Mouse (Mus musculus) forebrain, postnatal 0 days (tissue): Measurements from ENCODE around the gene Ankrd13a. TPM values are rescaled to one million over a fixed set of nuclear protein-coding genes. Genes with fewer than 3 reads are reported as not detected.
A peak's percentile ranks its signal among the peaks of the same experiment; 100 is the strongest.

ENCODE experiments used
- ATAC-seq: fragments of 200-750 bp; cut with Nextera tagmentation; 2 replicates; pipeline ENCODE4 v1.8.0; 2017; ENCODE audit warnings: mild to moderate bottlenecking, moderate library complexity
- DNase-seq: peaks from one replicate; pipeline ENCODE4 v3.0.0-alpha.2; 2015
- H3K27ac ChIP-seq: fragments of 300-500 bp; sonication (generic); 2 replicates; pipeline ENCODE4 v1.5.1; 2014; ENCODE audit warnings: low read depth, mild to moderate bottlenecking, antibody characterized with exemption, low read length, moderate library complexity, mixed read lengths
- H3K27me3 ChIP-seq: fragments of 300-500 bp; sonication (generic); 2 replicates; pipeline ENCODE4 v1.6.1; 2014; ENCODE audit warnings: mild to moderate bottlenecking, low read length, mixed read lengths; ENCODE audit not compliant: insufficient read depth
- H3K36me3 ChIP-seq: fragments of 300-500 bp; sonication (generic); 2 replicates; pipeline ENCODE4 v1.6.1; 2014; ENCODE audit warnings: mild to moderate bottlenecking, moderate library complexity; ENCODE audit not compliant: insufficient read depth
- H3K4me1 ChIP-seq: fragments of 300-500 bp; sonication (generic); 2 replicates; pipeline ENCODE4 v1.6.1; 2014; ENCODE audit warnings: antibody characterized with exemption; ENCODE audit not compliant: insufficient read depth
- H3K4me2 ChIP-seq: fragments of 300-500 bp; sonication (generic); 2 replicates; pipeline ENCODE4 v1.6.1; 2014; ENCODE audit warnings: low read depth, mild to moderate bottlenecking, moderate library complexity
- H3K4me3 ChIP-seq: fragments of 300-500 bp; sonication (generic); 2 replicates; pipeline ENCODE4 v1.5.1; 2014; ENCODE audit warnings: low read depth, low read length, mixed read lengths
- H3K9ac ChIP-seq: fragments of 300-500 bp; sonication (generic); 2 replicates; pipeline ENCODE4 v1.6.1; 2014; ENCODE audit warnings: mild to moderate bottlenecking
- H3K9me3 ChIP-seq: fragments of 300-500 bp; sonication (generic); 2 replicates; pipeline ENCODE4 v1.6.1; 2016; ENCODE audit warnings: low read length
- CTCF ChIP-seq: sonication (generic); IDR thresholded peaks from 2 replicates; pipeline ENCODE4 v1.5.1; 2016; ENCODE audit warnings: antibody characterized with exemption, control low read depth, low read depth
- WGBS: fragments of 180-500 bp; shearing (Covaris S2); extraction: QIAGEN DNeasy Blood & Tissue Kit; methylation state at CpG from one replicate; pipeline ENCODE4 v1.1.7; 2014; 5-methylcytosine and 5-hydroxymethylcytosine counted together
- polyA plus RNA-seq: library from polyadenylated mRNA; unstranded; fragments of >200 nt; fragmentation: Nextera tagmentation; extraction: Ambion mirVana; gene quantifications from 2 replicates; pipeline ENCODE4 v1.2.1, GENCODE M21; 2015
- total RNA-seq: library from RNA; depleted of rRNA; stranded (reverse); fragments of >200 nt; gene quantifications from 2 replicates; pipeline ENCODE4 v1.2.3, GENCODE M21; 2014; rRNA removed

The Ankrd13a gene
- 34.3 and 44.8 TPM in 2 replicates for total RNA-seq
- polyA plus RNA-seq, result 20.7 and 20.8 TPM in 2 replicates

- ATAC-seq, result peak; percentile 91
Observed at GRCm38 (mm10) chr5:114774403-114775051, at the start of gene Ankrd13a. Ankrd13a (plus strand) TSS chr5:114774677.

GRCm38 (mm10) chr5:114728160-114728559, 46.3 kb upstream of the Ankrd13a start:
- Histone ChIP-seq H3K9me3 (no peaks in the 10 kb centered on the region), H3K4me3 (no peak overlapping the region), H3K4me1 (no peaks in the 10 kb centered on the region), H3K4me2 (no peak overlapping the region), H3K27me3 (no peaks in the 10 kb centered on the region), H3K27ac (no peak overlapping the region), H3K9ac (no peak overlapping the region), H3K36me3 (peaks cover 54% of the 10 kb centered on the region)
- no peak for ATAC-seq
- DNase-seq, result peak; percentile 7
- 72% methylated on average over 10 of the region's 10 CpGs for WGBS
- TF ChIP-seq CTCF, result no peak

More at GRCm38 (mm10) chr5:114774403-114775051, at the start of gene Ankrd13a:
- under 1% methylated on average over 64 of the region's 73 CpGs for WGBS
- DNase-seq, result peak; percentile 96
- H3K27me3 ChIP-seq, result no peaks in the 10 kb centered on the region
- no peaks in the 10 kb centered on the region for H3K36me3 ChIP-seq
- peaks cover 23% of the 10 kb centered on the region; the same call in 1 of the 2 replicates for H3K4me1 ChIP-seq
- TF ChIP-seq CTCF, result no peak
- peak within 1 kb of the TSS; percentile 100 for H3K4me3 ChIP-seq
- peak within 1 kb of the TSS; percentile 97 for H3K27ac ChIP-seq
- peak within 1 kb of the TSS; percentile 94 for H3K4me2 ChIP-seq
- H3K9ac ChIP-seq, result peak within 1 kb of the TSS; percentile 91
- H3K9me3 ChIP-seq, result no peaks in the 10 kb centered on the region

GRCm38 (mm10) chr5:114730129-114730528, 44.3 kb upstream of the Ankrd13a start:
- 84% methylated on average over 10 of the region's 10 CpGs for WGBS
- H3K4me1 ChIP-seq, result no peaks in the 10 kb centered on the region
- no peak for TF ChIP-seq CTCF
- ATAC-seq (no peak), DNase-seq (no peak)
- no peak overlapping the region for H3K4me2 ChIP-seq
- no peak overlapping the region for H3K9ac ChIP-seq
- H3K4me3 ChIP-seq, result no peak overlapping the region
- H3K36me3 ChIP-seq, result peaks cover 70% of the 10 kb centered on the region
- no peaks in the 10 kb centered on the region for H3K27me3 ChIP-seq
- no peaks in the 10 kb centered on the region for H3K9me3 ChIP-seq
- H3K27ac ChIP-seq, result no peak overlapping the region

GRCm38 (mm10) chr5:114731498-114731897, 43.0 kb upstream of the Ankrd13a start:
- H3K27me3 ChIP-seq, result no peaks in the 10 kb centered on the region
- H3K4me1 ChIP-seq, result no peaks in the 10 kb centered on the region
- no peak overlapping the region for H3K9ac ChIP-seq
- H3K4me3 ChIP-seq, result no peak overlapping the region
- no peak for ATAC-seq
- no peak overlapping the region for H3K4me2 ChIP-seq
- H3K9me3 ChIP-seq, result no peaks in the 10 kb centered on the region
- no peak for DNase-seq
- TF ChIP-seq CTCF, result no peak
- WGBS, result 70% methylated on average over 6 of the region's 6 CpGs
- H3K36me3 ChIP-seq, result peaks cover 78% of the 10 kb centered on the region
- no peak overlapping the region for H3K27ac ChIP-seq

- ATAC-seq (no peak), DNase-seq (no peak)
- peaks cover 82% of the 10 kb centered on the region for H3K36me3 ChIP-seq
- no peak overlapping the region for H3K4me3 ChIP-seq
- H3K4me2 ChIP-seq, result no peak overlapping the region
- no peak overlapping the region for H3K9ac ChIP-seq
- H3K27ac ChIP-seq, result no peak overlapping the region
- no peak for TF ChIP-seq CTCF
- 91% methylated on average over 15 of the region's 15 CpGs for WGBS
- no peaks in the 10 kb centered on the region for H3K9me3 ChIP-seq
- H3K27me3 ChIP-seq, result no peaks in the 10 kb centered on the region
- H3K4me1 ChIP-seq, result no peaks in the 10 kb centered on the region
Observed at GRCm38 (mm10) chr5:114731969-114732368, 42.5 kb upstream of the Ankrd13a start.

GRCm38 (mm10) chr5:114733606-114734005, 40.9 kb upstream of the Ankrd13a start:
- H3K4me3 ChIP-seq, result no peak overlapping the region
- WGBS, result 96% methylated on average over 15 of the region's 15 CpGs
- no peaks in the 10 kb centered on the region for H3K9me3 ChIP-seq
- DNase-seq (no peak), ATAC-seq (no peak)
- H3K4me2 ChIP-seq, result no peak overlapping the region
- no peak overlapping the region for H3K27ac ChIP-seq
- peaks cover 89% of the 10 kb centered on the region for H3K36me3 ChIP-seq
- no peak overlapping the region for H3K9ac ChIP-seq
- no peaks in the 10 kb centered on the region for H3K27me3 ChIP-seq
- H3K4me1 ChIP-seq, result no peaks in the 10 kb centered on the region
- no peak for TF ChIP-seq CTCF

GRCm38 (mm10) chr5:114737090-114737887, 37.2 kb upstream of the Ankrd13a start:
- Histone ChIP-seq H3K9ac (no peak overlapping the region), H3K4me1 (no peaks in the 10 kb centered on the region)
- ATAC-seq, result no peak

More at GRCm38 (mm10) chr5:114737090-114737887, 37.2 kb upstream of the Ankrd13a start:
- 78% methylated on average over 21 of the region's 21 CpGs for WGBS
- Histone ChIP-seq H3K9me3 (no peaks in the 10 kb centered on the region), H3K27ac (no peak overlapping the region), H3K4me2 (no peak overlapping the region), H3K4me3 (no peak overlapping the region), H3K36me3 (peaks cover 84% of the 10 kb centered on the region), H3K27me3 (no peaks in the 10 kb centered on the region)
- no peak for TF ChIP-seq CTCF
- no peak for DNase-seq
